Mouse (Mus musculus) brain, embryonic 14.5 days (tissue): ENCODE measurements at regions not wholly inside any gene's neighbourhood (a gene's known extent, or its start where the extent isn't known, plus 50 kb on each side); places are given as distances from the start of the nearest gene placed in this dataset.

Experiments used
- DNase-seq: peaks from one replicate; pipeline ENCODE4 v3.0.0-alpha.2; 2011; ENCODE audit warnings: low read depth
- CTCF ChIP-seq: fragments of 200-500 bp; IDR thresholded peaks from 2 replicates; pipeline ENCODE4 v1.5.1; 2012; ENCODE audit warnings: inconsistent platforms, mild to moderate bottlenecking, moderate library complexity, borderline replicate concordance; ENCODE audit not compliant: insufficient read depth, insufficient read length; ENCODE audit errors: extremely low read depth
- POLR2A ChIP-seq: fragments of 200-500 bp; IDR thresholded peaks from 2 replicates; pipeline ENCODE4 v1.6.1; 2012; ENCODE audit warnings: mild to moderate bottlenecking, inconsistent platforms, borderline replicate concordance; ENCODE audit not compliant: poor library complexity, insufficient read depth, insufficient read length, severe bottlenecking; ENCODE audit errors: extremely low read depth

DNA sequence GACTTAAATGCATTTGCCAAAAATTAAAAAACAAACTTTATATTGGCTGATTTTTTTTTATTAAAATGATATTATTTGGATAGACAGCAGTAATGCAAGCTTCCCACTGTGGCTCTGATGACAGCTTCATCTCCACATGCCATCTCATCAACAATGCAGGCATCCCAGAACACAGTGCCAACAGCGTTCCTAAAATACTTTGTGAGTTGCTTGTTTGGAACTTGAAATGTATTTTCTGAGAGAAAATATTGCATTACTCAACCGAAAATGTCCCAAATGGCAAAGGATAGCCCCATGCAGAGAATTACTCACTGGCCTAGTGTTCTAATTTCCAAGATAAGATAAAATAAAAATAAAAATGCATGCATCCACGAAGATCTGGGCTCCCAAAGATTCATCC is 275.2 kb upstream of the Klf3 start:
- no peak for TF ChIP-seq CTCF
- no peak for TF ChIP-seq POLR2A
- no peak for DNase-seq

DNA sequence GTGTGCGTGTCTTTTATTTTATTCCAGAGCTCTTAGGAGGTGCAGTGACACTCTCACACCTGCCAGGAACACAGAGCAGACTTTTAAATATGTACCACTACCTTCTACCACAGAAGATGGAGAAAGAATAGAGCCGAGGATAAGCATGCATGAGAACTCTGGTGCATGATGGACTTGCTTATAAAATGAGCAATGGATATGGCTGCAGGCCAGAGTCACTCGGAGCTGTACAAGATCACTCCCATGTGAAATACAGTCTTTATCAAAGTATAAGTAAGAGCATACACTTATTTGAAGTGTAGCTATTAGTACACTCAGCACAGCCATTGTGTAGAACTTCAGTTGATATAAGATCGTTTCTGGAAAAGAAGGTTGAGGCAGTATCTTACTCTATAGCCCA is 268.8 kb upstream of the Klf3 start:
- TF ChIP-seq CTCF (no peak), POLR2A (no peak)
- DNase-seq: no peak

DNA sequence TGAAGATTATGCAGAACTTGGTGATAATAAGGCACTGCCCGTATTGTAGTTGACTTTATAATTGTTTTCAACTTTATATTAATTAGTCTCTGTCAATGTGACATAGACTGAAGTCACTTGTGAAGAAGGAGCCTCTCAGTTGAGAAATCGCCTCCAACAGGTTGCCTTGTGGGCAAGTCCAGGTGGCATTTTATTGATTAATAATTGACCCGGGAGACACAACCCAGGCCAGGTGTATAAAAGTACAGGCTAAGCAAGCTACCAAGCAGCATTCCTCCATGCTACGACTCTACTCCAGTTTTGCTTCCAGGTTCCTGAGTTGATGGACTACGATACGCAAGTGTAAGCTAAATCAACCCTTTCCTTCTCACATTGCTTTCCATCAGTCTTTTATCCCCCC is 268.2 kb upstream of the Klf3 start:
- no peak for DNase-seq
- TF ChIP-seq CTCF (no peak), POLR2A (no peak)

- DNase-seq: no peak
- no peak for TF ChIP-seq POLR2A
- TF ChIP-seq CTCF: no peak
These were observed 267.6 kb upstream of the Klf3 start for GRCm38 (mm10) chr5:64535546-64535945.

DNA sequence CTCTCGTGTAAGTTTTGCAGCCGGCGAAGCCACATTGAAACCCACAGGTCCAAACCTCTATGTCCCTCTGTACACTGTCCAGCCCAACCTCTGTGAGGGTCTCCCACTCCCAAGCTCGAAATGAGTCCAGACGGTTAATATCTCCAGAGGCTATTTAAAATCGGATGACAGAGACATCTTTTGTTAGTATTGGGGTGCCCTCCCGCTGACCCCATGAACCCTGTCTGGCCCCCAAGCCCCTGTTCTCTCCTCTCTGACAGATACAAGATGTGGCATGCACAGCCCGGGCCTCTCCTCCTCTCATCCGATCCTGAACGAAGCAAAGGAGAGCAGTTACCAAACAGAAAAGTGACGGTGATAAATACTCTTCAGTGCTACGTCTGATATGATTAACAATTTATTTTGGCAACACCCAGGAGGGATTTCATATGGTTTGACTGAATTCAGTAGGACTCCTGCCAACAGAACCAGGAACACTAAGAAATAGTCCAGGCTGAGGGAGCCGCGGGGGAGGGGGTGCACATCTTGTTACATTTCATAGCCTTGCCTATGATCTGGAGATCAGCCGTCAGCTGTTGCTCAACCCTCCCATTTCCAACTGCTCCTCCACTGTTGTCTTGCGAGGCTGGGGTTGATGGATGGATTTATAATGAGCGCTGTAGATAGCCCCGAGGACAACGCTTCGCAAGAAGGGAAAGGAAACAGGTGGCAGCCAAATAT is 266.6 kb upstream of the Klf3 start:
- DNase-seq: peak; percentile 37
- no peak for TF ChIP-seq CTCF
- no peak for TF ChIP-seq POLR2A

DNA sequence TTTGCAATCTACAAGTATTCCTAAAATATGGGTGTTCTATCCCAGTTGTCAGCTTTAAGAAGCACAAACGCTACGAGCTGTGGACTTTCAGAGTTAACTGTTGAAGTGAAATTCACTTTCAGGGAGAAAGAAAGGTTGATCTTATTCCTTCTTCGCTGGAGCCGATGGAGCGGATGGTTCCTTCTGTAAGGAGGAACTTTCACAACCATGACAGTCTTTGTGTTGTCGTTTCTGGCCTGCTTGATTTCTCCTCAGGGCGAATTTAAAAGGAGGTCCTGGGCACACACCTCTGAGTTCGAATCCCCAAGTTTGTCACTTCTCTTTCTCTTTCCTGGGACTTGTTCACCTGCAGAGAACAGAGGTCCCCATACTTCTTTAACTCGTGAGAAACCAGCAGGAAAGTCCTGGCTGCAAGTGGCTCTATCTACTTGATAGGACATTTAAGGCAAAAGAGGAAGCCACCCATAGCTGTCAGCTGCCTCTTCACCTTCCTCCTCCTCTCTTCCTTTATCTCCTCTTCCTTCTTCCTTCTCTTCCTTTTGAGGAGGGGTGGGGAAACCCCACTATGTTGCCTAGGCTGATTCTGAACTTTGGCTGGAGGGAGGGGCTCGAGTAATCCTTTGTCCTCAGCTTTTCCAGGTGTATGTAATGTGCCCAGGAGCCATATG is 265.9 kb upstream of the Klf3 start:
- no peak for DNase-seq
- no peak for TF ChIP-seq POLR2A
- no peak for TF ChIP-seq CTCF

DNA sequence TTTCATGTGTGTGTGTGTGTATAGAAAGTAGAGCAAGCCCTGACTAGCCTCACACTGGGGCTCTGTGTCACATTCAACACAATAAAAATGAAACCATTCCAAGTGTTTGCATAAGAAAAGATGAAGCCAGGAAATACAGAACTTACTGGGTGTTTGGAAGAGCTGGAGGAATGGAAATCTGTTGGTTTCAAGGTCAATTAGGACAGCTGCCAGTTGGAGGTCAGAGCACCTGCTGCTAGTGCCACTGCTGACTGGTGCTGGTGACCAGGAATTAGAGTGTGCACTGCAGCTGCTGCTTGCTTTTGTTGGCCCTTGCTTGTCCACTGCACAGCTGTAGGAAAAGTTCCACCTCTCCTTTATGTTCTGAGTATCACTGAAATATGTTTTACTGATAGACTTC is 261.4 kb upstream of the Klf3 start:
- peak; percentile 63 for DNase-seq
- no peak for TF ChIP-seq CTCF
- TF ChIP-seq POLR2A: no peak

- no peak for DNase-seq
- TF ChIP-seq CTCF (no peak), POLR2A (no peak)
These were observed 247.3 kb upstream of the Klf3 start for GRCm38 (mm10) chr5:64555931-64556330.

GRCm38 (mm10) chr5:64566451-64567390 is 236.5 kb upstream of the Klf3 start:
- TF ChIP-seq POLR2A: no peak
- TF ChIP-seq CTCF: no peak
- no peak for DNase-seq

DNA sequence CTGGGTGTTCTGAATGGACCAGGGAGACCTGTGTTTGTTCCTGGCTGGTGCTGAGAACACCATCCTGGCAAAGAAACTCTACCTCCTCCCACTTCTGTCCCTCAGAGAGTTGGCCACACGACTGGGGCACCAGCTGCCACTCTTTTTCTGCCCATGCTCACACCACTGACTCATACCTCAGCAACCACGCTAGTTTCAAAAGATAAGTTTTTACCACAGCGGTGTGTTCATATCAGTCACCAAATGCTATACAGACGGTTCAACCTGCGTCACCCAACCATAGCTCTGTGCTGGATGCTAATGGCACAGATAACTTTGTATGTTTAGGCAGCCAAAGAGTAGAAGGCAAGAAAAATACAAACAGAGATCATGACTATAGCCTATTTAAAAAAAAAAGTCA is 235.4 kb upstream of the Klf3 start:
- TF ChIP-seq CTCF: no peak
- no peak for TF ChIP-seq POLR2A
- DNase-seq: no peak

GRCm38 (mm10) chr5:64568294-64568693 is 234.9 kb upstream of the Klf3 start:
- DNase-seq: no peak
- TF ChIP-seq CTCF (no peak), POLR2A (no peak)

GRCm38 (mm10) chr5:64574386-64574785 is 228.8 kb upstream of the Klf3 start:
- TF ChIP-seq POLR2A: no peak
- no peak for TF ChIP-seq CTCF
- DNase-seq: no peak
